Mouse (Mus musculus): ENCODE data around the gene Zmynd11. TPM values are rescaled to one million over a fixed set of nuclear protein-coding genes. Genes with fewer than 3 reads are reported as not detected.
A peak's percentile ranks its signal among the peaks of the same experiment; 100 is the strongest.

Gene Zmynd11
- polyA plus RNA-seq (2016; fragmentation: Nextera tagmentation; extraction: Ambion mirVana): 94.1 and 111 TPM in 2 replicates

DNA sequence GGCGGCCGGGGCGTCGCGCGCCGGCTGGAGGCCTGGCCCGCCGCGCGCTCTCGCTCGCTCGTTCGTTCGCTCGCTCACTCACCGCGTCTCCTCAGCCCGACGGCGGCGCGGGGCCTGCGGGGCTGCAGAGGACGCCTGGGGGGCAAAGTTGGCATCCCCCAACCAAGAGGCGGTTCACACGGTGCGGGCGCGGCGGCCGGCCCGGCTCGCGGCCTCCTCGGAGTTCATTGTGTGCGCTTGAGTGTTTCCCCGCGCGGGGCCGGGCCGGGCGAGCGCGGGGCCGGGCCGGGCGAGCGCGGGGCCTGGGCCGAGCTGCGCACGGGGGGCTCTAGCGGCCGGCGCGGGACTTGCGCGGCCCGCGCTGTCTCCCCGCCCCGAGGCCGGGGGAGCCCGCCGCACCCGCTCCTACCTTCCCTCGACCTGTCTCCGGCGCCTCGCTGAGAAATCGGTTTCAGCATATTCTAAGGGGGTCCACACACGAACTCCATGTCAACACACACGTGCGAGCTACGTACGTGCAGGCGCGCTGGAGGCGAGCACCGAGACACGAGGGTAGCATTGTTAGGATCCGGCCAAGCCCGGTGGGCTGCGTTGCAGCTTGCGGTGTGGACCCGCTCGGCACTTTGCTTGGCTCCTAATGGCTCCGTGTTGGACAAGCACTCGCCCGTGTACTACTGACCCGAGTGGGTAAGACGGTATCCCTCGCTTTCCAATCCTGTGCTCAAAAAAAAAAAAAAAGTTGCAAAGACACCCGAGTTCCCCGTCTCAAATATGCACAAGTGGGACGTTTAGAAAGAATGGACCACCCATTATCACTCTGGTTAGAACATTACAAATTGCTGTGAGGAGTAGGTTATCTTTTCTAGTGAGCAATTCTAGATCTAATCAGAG is at the start of gene Zmynd11:
Gene Zmynd11 (minus strand): TSS at position 685 of the 891 bp plus-strand sequence.
- DNase-seq (ENCODE audit: low spot score): peak; percentile 75
- Histone ChIP-seq H3K9me3 (no peaks in the 10 kb centered on the region), H3K27ac (peak within 1 kb of the TSS; percentile 100), H3K4me1 (replicated peaks) (peaks cover 63% of the 10 kb centered on the region), H3K36me3 (no peaks in the 10 kb centered on the region), H3K4me3 (peak within 1 kb of the TSS; percentile 95), H3K27me3 (ENCODE audit: insufficient read depth, poor library complexity, severe bottlenecking) (no peaks in the 10 kb centered on the region)
- WGBS: under 1% methylated on average over 90 of the region's 98 CpGs

DNA sequence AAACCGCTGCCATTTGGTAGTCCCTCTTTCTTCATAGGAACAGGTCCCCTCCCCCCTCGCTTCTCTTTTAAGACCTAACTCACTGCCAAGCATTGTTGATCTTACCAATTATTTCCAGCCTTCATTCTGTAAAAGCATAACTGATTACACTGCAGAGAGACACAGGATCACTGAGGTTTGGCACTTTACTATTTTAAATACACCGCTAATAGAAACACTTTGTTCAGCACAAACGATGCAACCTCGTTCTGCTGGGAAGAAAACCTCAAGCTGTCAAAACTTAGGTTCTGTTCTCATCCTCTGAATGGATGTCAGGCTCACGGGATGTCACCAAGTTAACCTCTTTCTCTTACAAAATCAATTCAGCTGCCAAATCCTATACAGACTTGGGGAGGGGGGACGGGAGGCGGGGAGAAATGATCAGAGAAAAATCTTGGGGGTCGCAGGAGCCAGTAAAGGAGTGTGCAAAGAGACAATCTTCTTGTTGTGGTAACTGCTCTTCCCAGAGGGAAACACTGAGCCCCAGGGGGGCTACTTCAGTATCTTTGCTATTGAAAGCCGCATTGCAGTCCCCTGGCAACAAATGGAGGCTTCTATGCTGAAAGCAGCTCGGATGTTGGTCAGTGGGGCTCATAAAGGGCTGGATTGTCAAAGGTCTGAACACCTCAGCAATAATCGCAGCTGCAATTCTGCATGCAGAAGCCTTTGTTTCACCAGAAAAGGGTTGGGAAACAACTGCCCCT is 30.9 kb upstream of the Zmynd11 start:
- WGBS: 3% methylated on average over 12 of the region's 12 CpGs
- H3K9me3 ChIP-seq: no peaks in the 10 kb centered on the region

DNA sequence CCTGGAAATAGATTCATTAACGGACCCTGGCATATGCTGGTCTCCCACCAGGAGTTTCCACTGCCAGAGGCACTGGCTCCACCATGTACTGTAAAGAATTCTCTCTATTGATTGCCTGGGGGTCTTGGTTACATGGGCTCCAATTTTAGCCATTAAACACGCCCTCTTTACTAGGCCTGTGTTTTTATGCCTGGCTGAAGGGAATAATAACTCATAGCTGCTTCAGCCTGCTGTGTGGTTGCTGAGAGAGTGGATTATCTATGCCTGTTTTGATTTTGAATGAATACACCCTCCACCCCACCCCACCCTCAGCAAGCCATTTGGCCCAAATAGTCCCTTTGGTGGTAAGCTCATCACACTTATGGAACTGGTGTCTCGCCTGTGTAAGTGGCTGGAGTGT is 20.9 kb upstream of the Zmynd11 start:
- Histone ChIP-seq H3K4me3 (no peak overlapping the region), H3K27me3 (ENCODE audit: insufficient read depth, poor library complexity, severe bottlenecking) (no peaks in the 10 kb centered on the region), H3K9me3 (no peaks in the 10 kb centered on the region), H3K4me1 (replicated peaks) (0 out of 2 replicates have a peak, but pooled peaks cover 7% of the 10 kb centered on the region), H3K36me3 (no peaks in the 10 kb centered on the region), H3K27ac (no peak overlapping the region)
- DNase-seq (ENCODE audit: low spot score): no peak
- WGBS: 65% methylated on average over 3 of the region's 3 CpGs

More for the DNA sequence above, 30.9 kb upstream of the Zmynd11 start:
- peak overlapping the region; percentile 85 for H3K27ac ChIP-seq
- H3K4me3 ChIP-seq: peak overlapping the region; percentile 40
- peak; percentile 84 for DNase-seq (ENCODE audit: low spot score)
- no peaks in the 10 kb centered on the region for H3K27me3 ChIP-seq (ENCODE audit: insufficient read depth, poor library complexity, severe bottlenecking)
- peaks cover 28% of the 10 kb centered on the region for H3K4me1 ChIP-seq (replicated peaks)
- no peaks in the 10 kb centered on the region for H3K36me3 ChIP-seq

- Histone ChIP-seq H3K9me3 (no peaks in the 10 kb centered on the region), H3K27ac (no peak overlapping the region), H3K36me3 (no peaks in the 10 kb centered on the region), H3K27me3 (ENCODE audit: insufficient read depth, poor library complexity, severe bottlenecking) (no peaks in the 10 kb centered on the region), H3K4me1 (replicated peaks) (0 out of 2 replicates have a peak, but pooled peaks cover 7% of the 10 kb centered on the region), H3K4me3 (no peak overlapping the region)
- 87% methylated on average over 3 of the region's 3 CpGs for WGBS
- DNase-seq (ENCODE audit: low spot score): no peak
These were observed 18.6 kb upstream of the Zmynd11 start for GRCm38 (mm10) chr13:9783717-9784116.

DNA sequence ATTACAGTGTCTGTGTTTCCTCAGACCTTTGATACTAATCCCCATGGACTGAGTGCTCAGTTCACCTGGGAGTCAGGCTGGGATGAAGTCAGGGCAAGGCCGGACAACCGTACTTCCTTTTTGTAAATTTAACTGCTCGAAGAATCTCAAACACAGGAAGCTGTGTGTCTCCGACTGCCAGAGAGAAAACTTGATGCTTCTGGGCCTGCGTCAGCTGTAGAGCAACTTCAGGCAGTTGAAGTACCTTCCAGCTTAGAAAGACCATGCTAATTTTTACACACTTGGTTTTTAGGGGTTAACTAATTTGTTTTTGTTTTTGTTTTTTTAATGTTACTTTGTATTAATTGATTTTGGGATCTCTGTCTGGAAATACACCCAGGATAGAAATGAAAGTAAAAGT is 10.8 kb upstream of the Zmynd11 start:
- 63% methylated on average over 5 of the region's 5 CpGs for WGBS
- no peak for DNase-seq (ENCODE audit: low spot score)
- Histone ChIP-seq H3K4me3 (no peak overlapping the region), H3K9me3 (0 out of 2 replicates have a peak, but pooled peaks cover 3% of the 10 kb centered on the region), H3K4me1 (replicated peaks) (no peaks in the 10 kb centered on the region), H3K27ac (no peak overlapping the region), H3K36me3 (no peaks in the 10 kb centered on the region), H3K27me3 (ENCODE audit: insufficient read depth, poor library complexity, severe bottlenecking) (no peaks in the 10 kb centered on the region)

DNA sequence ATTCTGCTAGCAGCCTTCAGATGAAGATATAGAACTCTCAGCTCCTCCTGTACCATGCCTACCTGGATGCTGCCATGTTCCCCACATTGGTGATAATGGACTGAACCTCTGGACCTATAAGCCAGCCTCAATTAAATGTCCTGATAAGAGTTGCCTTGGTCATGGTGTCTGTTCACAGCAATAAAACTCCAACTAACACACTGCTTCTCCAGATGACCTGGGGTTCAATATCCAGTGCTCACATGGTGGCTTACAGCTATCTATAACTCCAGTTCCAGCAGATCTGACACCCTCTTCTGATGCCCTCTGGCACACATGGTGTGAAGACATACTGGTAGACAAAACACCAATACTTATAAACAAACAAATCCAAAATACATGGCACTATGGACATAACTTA is 8.9 kb upstream of the Zmynd11 start:
- H3K27me3 ChIP-seq (ENCODE audit: insufficient read depth, poor library complexity, severe bottlenecking): no peaks in the 10 kb centered on the region
- no peak overlapping the region for H3K4me3 ChIP-seq
- no peaks in the 10 kb centered on the region for H3K36me3 ChIP-seq
- no peak for DNase-seq (ENCODE audit: low spot score)
- peaks cover 12% of the 10 kb centered on the region for H3K4me1 ChIP-seq (replicated peaks)
- H3K9me3 ChIP-seq: 0 out of 2 replicates have a peak, but pooled peaks cover 3% of the 10 kb centered on the region
- no peak overlapping the region for H3K27ac ChIP-seq

GRCm38 (mm10) chr13:9767279-9767678 is 2.1 kb upstream of the Zmynd11 start:
- Histone ChIP-seq H3K9me3 (0 out of 2 replicates have a peak, but pooled peaks cover 3% of the 10 kb centered on the region), H3K36me3 (no peaks in the 10 kb centered on the region), H3K27ac (no peak overlapping the region), H3K4me1 (replicated peaks) (peaks cover 46% of the 10 kb centered on the region), H3K4me3 (no peak overlapping the region), H3K27me3 (ENCODE audit: insufficient read depth, poor library complexity, severe bottlenecking) (no peaks in the 10 kb centered on the region)
- WGBS: 45% methylated on average over 5 of the region's 5 CpGs
- DNase-seq (ENCODE audit: low spot score): no peak

- Histone ChIP-seq H3K36me3 (no peaks in the 10 kb centered on the region), H3K4me3 (peak overlapping the region; percentile 95)
These were observed 1.4 kb upstream of the Zmynd11 start for GRCm38 (mm10) chr13:9766497-9766896.

DNA sequence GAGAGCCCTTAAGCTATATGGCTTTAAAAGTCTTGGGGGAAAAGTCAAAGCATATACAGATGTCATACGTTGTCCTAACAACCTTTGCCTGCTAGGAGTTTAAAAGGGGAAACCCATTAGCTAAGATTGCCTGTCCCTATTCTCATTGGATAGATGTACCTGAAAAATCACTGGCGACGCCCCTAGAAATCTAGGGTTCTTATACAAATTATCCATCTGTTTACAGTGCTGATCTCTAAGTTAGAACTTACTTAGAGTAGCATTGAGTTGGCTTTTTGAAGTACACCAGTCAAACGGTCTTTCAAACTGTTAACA is 364 bp upstream of the Zmynd11 start:
- Histone ChIP-seq H3K27me3 (ENCODE audit: insufficient read depth, poor library complexity, severe bottlenecking) (no peaks in the 10 kb centered on the region), H3K4me3 (peak overlapping the region; percentile 95), H3K27ac (peak overlapping the region; percentile 100), H3K36me3 (no peaks in the 10 kb centered on the region), H3K9me3 (no peaks in the 10 kb centered on the region), H3K4me1 (replicated peaks) (peaks cover 63% of the 10 kb centered on the region)
- DNase-seq (ENCODE audit: low spot score): no peak
- 9% methylated on average over 4 of the region's 4 CpGs for WGBS

More at GRCm38 (mm10) chr13:9766497-9766896, 1.4 kb upstream of the Zmynd11 start:
- Histone ChIP-seq H3K27me3 (ENCODE audit: insufficient read depth, poor library complexity, severe bottlenecking) (no peaks in the 10 kb centered on the region), H3K4me1 (replicated peaks) (peaks cover 54% of the 10 kb centered on the region), H3K27ac (peak overlapping the region; percentile 100), H3K9me3 (no peaks in the 10 kb centered on the region)
- 47% methylated on average over 1 of the region's 1 CpGs for WGBS
- no peak for DNase-seq (ENCODE audit: low spot score)

DNA sequence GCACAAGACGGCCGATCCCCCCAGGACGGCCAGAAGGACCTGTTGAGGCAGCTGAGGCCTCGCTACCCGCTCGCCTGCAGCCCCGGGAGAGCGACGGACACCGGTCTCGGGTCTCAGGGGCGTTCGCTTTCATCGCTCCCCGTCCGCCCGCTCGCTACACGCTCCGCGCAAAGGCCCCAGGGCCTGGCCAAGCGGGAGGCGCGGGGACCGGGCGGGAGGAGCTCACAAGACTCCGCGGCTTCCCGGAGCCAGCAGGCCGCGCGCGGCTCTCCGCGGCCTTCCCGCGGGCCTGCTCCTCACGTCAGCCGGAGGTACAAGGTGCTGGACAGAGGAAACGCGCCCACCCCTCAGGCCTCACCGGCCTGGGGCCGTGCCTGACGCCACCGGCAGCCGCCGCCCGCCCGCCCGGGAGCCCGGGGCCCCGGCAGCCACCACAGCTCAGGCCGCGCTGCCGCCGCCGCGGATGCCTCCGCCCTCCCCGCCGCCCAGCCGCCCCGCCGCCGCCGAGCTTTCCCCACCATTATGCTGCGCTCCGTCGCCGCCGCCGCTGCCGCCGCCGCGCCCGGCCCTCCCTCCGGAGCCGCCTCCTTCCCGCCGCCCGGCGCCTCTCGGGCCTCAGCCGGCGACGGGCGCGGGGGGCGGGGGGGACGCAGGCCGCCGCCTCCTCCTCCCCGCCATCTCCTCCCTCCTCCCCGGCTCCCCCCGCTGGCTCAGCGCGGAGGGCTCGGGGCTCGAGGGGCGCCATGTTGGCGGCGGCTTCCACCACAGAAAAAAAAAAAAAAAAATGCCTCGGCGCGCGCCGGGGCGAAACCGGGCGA is 1.1 kb downstream of the Zmynd11 start:
- no peaks in the 10 kb centered on the region for H3K27me3 ChIP-seq (ENCODE audit: insufficient read depth, poor library complexity, severe bottlenecking)
- H3K36me3 ChIP-seq: no peaks in the 10 kb centered on the region
- under 1% methylated on average over 107 of the region's 111 CpGs for WGBS
- peak overlapping the region; percentile 100 for H3K27ac ChIP-seq
- peak; percentile 72 for DNase-seq (ENCODE audit: low spot score)
- H3K4me3 ChIP-seq: peak overlapping the region; percentile 95
- H3K9me3 ChIP-seq: no peaks in the 10 kb centered on the region
- peaks cover 66% of the 10 kb centered on the region for H3K4me1 ChIP-seq (replicated peaks)

GRCm38 (mm10) chr13:9763100-9763827 is 1.9 kb downstream of the Zmynd11 start:
- no peak for DNase-seq (ENCODE audit: low spot score)
- H3K9me3 ChIP-seq: no peaks in the 10 kb centered on the region

DNA sequence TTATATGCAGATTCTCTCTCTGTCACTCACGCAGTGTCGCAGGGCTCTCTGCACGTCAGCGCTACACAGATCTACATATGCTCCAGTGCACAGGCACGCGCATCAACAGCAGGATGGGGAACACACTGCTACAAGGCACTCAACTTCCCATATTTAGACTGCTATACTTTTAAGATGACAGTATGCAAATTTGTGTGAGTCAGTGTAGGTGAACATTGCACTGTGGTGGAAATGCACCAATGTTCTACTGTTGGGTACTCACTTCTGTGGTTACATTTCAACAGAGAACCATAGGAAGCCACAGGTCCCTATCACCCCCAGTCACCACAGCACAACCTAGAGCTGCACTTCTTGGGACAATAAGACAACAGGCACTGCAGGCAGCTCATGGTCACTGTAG is 5.1 kb downstream of the Zmynd11 start:
- Histone ChIP-seq H3K36me3 (no peaks in the 10 kb centered on the region), H3K9me3 (no peaks in the 10 kb centered on the region), H3K27me3 (ENCODE audit: insufficient read depth, poor library complexity, severe bottlenecking) (no peaks in the 10 kb centered on the region), H3K4me1 (replicated peaks) (peaks cover 58% of the 10 kb centered on the region), H3K4me3 (peak overlapping the region; percentile 24), H3K27ac (peak overlapping the region; percentile 73)
- DNase-seq (ENCODE audit: low spot score): peak; percentile 58
- 44% methylated on average over 6 of the region's 6 CpGs for WGBS

More at GRCm38 (mm10) chr13:9763100-9763827, 1.9 kb downstream of the Zmynd11 start:
- no peaks in the 10 kb centered on the region for H3K36me3 ChIP-seq
- WGBS: 5% methylated on average over 21 of the region's 21 CpGs
- peak overlapping the region; percentile 100 for H3K27ac ChIP-seq
- peak overlapping the region; percentile 95 for H3K4me3 ChIP-seq
- H3K4me1 ChIP-seq (replicated peaks): peaks cover 70% of the 10 kb centered on the region
- no peaks in the 10 kb centered on the region for H3K27me3 ChIP-seq (ENCODE audit: insufficient read depth, poor library complexity, severe bottlenecking)

Measured in hindbrain, embryonic 10.5 days (tissue).